ENCODE assay signal across 8 mouse cellular contexts in the genomic region with DNA sequence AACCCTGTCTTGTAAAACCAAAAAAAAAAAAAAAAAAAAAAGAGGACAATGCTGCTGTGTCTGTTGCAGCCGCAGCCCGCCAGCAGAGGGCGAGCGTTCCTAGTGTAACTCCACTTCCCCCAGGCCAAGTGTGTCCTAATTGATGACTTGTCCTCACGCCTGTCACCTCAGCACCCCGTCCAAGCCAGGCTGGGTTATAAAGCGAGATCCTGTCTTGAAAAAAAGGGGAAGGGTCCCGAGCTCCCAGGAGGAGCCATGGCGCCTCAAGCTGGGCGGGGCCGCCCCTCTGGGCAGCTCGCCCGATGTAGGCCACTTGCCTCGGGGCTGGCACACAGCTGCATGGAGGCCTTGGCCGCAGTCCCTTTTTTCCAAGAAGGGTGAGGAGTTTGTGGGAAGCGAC. TPM values are rescaled to one million over a fixed set of nuclear protein-coding genes. Genes with fewer than 3 reads are reported as not detected.
DNase-seq lines count a peak whose midpoint lies in the region; ATAC-seq and TF ChIP-seq lines count a peak whose summit lies in the region.

No protein-coding gene starts in this region.

- DNase-seq in CD8-positive naive resting alpha-beta T cell, adult 2 months (ENCODE audit: low read depth in 2 of 2, low spot score in 2 of 2), result peak; percentile 61 to 68
- DNase-seq in c-Kit-positive CD71-positive TER-119-positive erythroid progenitor cells, embryonic 14.5 days (ENCODE audit: low spot score), result peak; percentile 68
- DNase-seq in forebrain, embryonic 11.5 days (ENCODE audit: low spot score), result peak; percentile 90
- peak; percentile 91 for DNase-seq in kidney, postnatal 14 days
- peak; percentile 84 for DNase-seq in stomach, postnatal 0 days (ENCODE audit: low spot score)

- peak; percentile 57 for ATAC-seq in forebrain, embryonic 11.5 days (replicated peaks; ENCODE audit: low FRiP score)
- ATAC-seq in heart, embryonic 16.5 days (replicated peaks; ENCODE audit: extremely low read depth, insufficient read depth, low FRiP score), result peak; percentile 49
- peak; percentile 43; the same call in 1 of the 2 replicates for ATAC-seq in liver, embryonic 16.5 days (ENCODE audit: low read depth)
- peak; percentile 51 for ATAC-seq in neural tube, embryonic 13.5 days (ENCODE audit: low read depth)
- peak; percentile 75 for ATAC-seq in stomach, postnatal 0 days (ENCODE audit: low FRiP score, low TSS enrichment)

- no peak overlapping the region for H3K4me3 ChIP-seq in forebrain, embryonic 11.5 days (ENCODE audit: low read depth, low read length)
- H3K4me3 ChIP-seq in heart, embryonic 16.5 days (ENCODE audit: low read length), result no peak overlapping the region
- H3K4me3 ChIP-seq in liver, embryonic 16.5 days (ENCODE audit: low read depth, low read length), result no peak overlapping the region
- H3K4me3 ChIP-seq in neural tube, embryonic 13.5 days, result no peak overlapping the region
- no peak overlapping the region for H3K4me3 ChIP-seq in stomach, postnatal 0 days (ENCODE audit: low read depth, low read length)

- 31% methylated on average over 16 of the region's 16 CpGs for WGBS in forebrain, embryonic 11.5 days
- 17% methylated on average over 16 of the region's 16 CpGs for WGBS in heart, embryonic 16.5 days
- WGBS in liver, embryonic 16.5 days (ENCODE audit: insufficient replicate concordance), result 22% methylated on average over 16 of the region's 16 CpGs
- WGBS in neural tube, embryonic 13.5 days, result 20% methylated on average over 16 of the region's 16 CpGs
- 13% methylated on average over 16 of the region's 16 CpGs for WGBS in stomach, postnatal 0 days

- peaks cover 6% of the 10 kb centered on the region; the same call in 1 of the 2 replicates for H3K4me1 ChIP-seq in forebrain, embryonic 11.5 days (replicated peaks; ENCODE audit: control insufficient read depth, insufficient read depth, low read length)
- peaks cover 44% of the 10 kb centered on the region for H3K4me1 ChIP-seq in heart, embryonic 16.5 days (ENCODE audit: control insufficient read depth, insufficient read depth, low read length)
- no peaks in the 10 kb centered on the region for H3K4me1 ChIP-seq in liver, embryonic 16.5 days (ENCODE audit: control insufficient read depth, low read depth, low read length)
- peaks cover 32% of the 10 kb centered on the region for H3K4me1 ChIP-seq in neural tube, embryonic 13.5 days (replicated peaks)
- H3K4me1 ChIP-seq in stomach, postnatal 0 days (replicated peaks; ENCODE audit: control insufficient read depth, insufficient read depth), result no peaks in the 10 kb centered on the region; the same call in 1 of the 2 replicates

- H3K27me3 ChIP-seq in forebrain, embryonic 11.5 days (ENCODE audit: control insufficient read depth, insufficient read depth, low read length), result no peaks in the 10 kb centered on the region
- H3K27me3 ChIP-seq in heart, embryonic 16.5 days (ENCODE audit: control insufficient read depth, insufficient read depth, low read length), result no peaks in the 10 kb centered on the region
- H3K27me3 ChIP-seq in liver, embryonic 16.5 days (ENCODE audit: control insufficient read depth, insufficient read depth, low read depth, low read length), result no peaks in the 10 kb centered on the region
- no peaks in the 10 kb centered on the region for H3K27me3 ChIP-seq in neural tube, embryonic 13.5 days
- no peaks in the 10 kb centered on the region for H3K27me3 ChIP-seq in stomach, postnatal 0 days (ENCODE audit: control insufficient read depth, insufficient read depth, low read length)

- H3K36me3 ChIP-seq in forebrain, embryonic 11.5 days (ENCODE audit: control insufficient read depth, insufficient read depth, low read length), result peaks cover 2% of the 10 kb centered on the region; the same call in 1 of the 2 replicates
- peaks cover 8% of the 10 kb centered on the region; the same call in 1 of the 2 replicates for H3K36me3 ChIP-seq in heart, embryonic 16.5 days (ENCODE audit: control insufficient read depth, insufficient read depth)
- H3K36me3 ChIP-seq in liver, embryonic 16.5 days (ENCODE audit: control insufficient read depth, insufficient read depth), result peaks cover 5% of the 10 kb centered on the region; the same call in 1 of the 2 replicates
- H3K36me3 ChIP-seq in neural tube, embryonic 13.5 days, result peaks cover 40% of the 10 kb centered on the region
- H3K36me3 ChIP-seq in stomach, postnatal 0 days (ENCODE audit: control insufficient read depth, insufficient read depth, low read length), result peaks cover 6% of the 10 kb centered on the region; the same call in 1 of the 2 replicates

- no peak overlapping the region for H3K4me2 ChIP-seq in forebrain, embryonic 11.5 days (ENCODE audit: low read depth, low read length, severe bottlenecking)
- H3K4me2 ChIP-seq in heart, embryonic 16.5 days (ENCODE audit: low read depth, low read length), result peak overlapping the region; percentile 51
- no peak overlapping the region for H3K4me2 ChIP-seq in liver, embryonic 16.5 days (ENCODE audit: low read depth, low read length)
- 0 out of 2 replicates have a peak overlapping the region, but pooled peaks have one; percentile 20 for H3K4me2 ChIP-seq in neural tube, embryonic 13.5 days
- peak overlapping the region; percentile 38 for H3K4me2 ChIP-seq in stomach, postnatal 0 days (replicated peaks; ENCODE audit: low read depth)

- H3K27ac ChIP-seq in forebrain, embryonic 11.5 days (ENCODE audit: low read depth, low read length), result no peak overlapping the region
- peak overlapping the region; percentile 81 for H3K27ac ChIP-seq in heart, embryonic 16.5 days (ENCODE audit: low read length)
- no peak overlapping the region for H3K27ac ChIP-seq in liver, embryonic 16.5 days (ENCODE audit: low read length)
- no peak overlapping the region for H3K27ac ChIP-seq in neural tube, embryonic 13.5 days (replicated peaks)
- H3K27ac ChIP-seq in stomach, postnatal 0 days (replicated peaks), result peak overlapping the region; percentile 53

- TF ChIP-seq EP300 in stomach, postnatal 0 days (optimal IDR thresholded peaks at IDR 0.05), result no peak

- H3K9me3 ChIP-seq in forebrain, embryonic 11.5 days (ENCODE audit: control insufficient read depth, low read length), result no peaks in the 10 kb centered on the region
- H3K9me3 ChIP-seq in heart, embryonic 16.5 days (replicated peaks; ENCODE audit: control insufficient read depth, low read length), result no peaks in the 10 kb centered on the region
- H3K9me3 ChIP-seq in liver, embryonic 16.5 days (replicated peaks; ENCODE audit: control insufficient read depth, low read length), result no peaks in the 10 kb centered on the region
- H3K9me3 ChIP-seq in neural tube, embryonic 13.5 days, result no peaks in the 10 kb centered on the region
- H3K9me3 ChIP-seq in stomach, postnatal 0 days (ENCODE audit: control insufficient read depth, low read length), result no peaks in the 10 kb centered on the region

- TF ChIP-seq CTCF in stomach, postnatal 0 days (IDR thresholded peaks at IDR 0.05; ENCODE audit: low read depth), result peak; percentile 81

- no peak overlapping the region for H3K9ac ChIP-seq in forebrain, embryonic 11.5 days (ENCODE audit: low read length)
- H3K9ac ChIP-seq in heart, embryonic 16.5 days (ENCODE audit: low read length), result 0 out of 2 replicates have a peak overlapping the region, but pooled peaks have one; percentile 47
- H3K9ac ChIP-seq in liver, embryonic 16.5 days (ENCODE audit: low read depth, low read length), result no peak overlapping the region
- H3K9ac ChIP-seq in neural tube, embryonic 13.5 days, result no peak overlapping the region
- no peak overlapping the region for H3K9ac ChIP-seq in stomach, postnatal 0 days (ENCODE audit: low read length)

RNA-seq across cellular contexts. Expression of a gene that starts 7.1 kb away (rescaled TPM):
- 7.9 and 10.8 TPM in 2 replicates for polyA plus RNA-seq in forebrain, embryonic 11.5 days (2014; fragmentation: Nextera tagmentation; extraction: Ambion mirVana)
- polyA plus RNA-seq in heart, embryonic 16.5 days (2015; fragmentation: Nextera tagmentation; extraction: Ambion mirVana), result 12.3 and 12.5 TPM in 2 replicates
- 5.3 and 5.4 TPM in 2 replicates for polyA plus RNA-seq in liver, embryonic 16.5 days (2015; fragmentation: Nextera tagmentation; extraction: Ambion mirVana)
- 12.0 and 15.5 TPM in 2 replicates for polyA plus RNA-seq in neural tube, embryonic 13.5 days (2015; fragmentation: Nextera tagmentation; extraction: Ambion mirVana)
- polyA plus RNA-seq in stomach, postnatal 0 days (2015; fragmentation: Nextera tagmentation; extraction: Ambion mirVana), result 7.2 and 8.2 TPM in 2 replicates

RNA-seq across cellular contexts. Expression of a gene that starts 9.3 kb away (rescaled TPM):
- 5.7 and 9.3 TPM in 2 replicates for polyA plus RNA-seq in forebrain, embryonic 11.5 days (2014; fragmentation: Nextera tagmentation; extraction: Ambion mirVana)
- 0.37 and 0.76 TPM in 2 replicates for polyA plus RNA-seq in heart, embryonic 16.5 days (2015; fragmentation: Nextera tagmentation; extraction: Ambion mirVana)
- 0.07 and 0.14 TPM in 2 replicates for polyA plus RNA-seq in liver, embryonic 16.5 days (2015; fragmentation: Nextera tagmentation; extraction: Ambion mirVana)
- polyA plus RNA-seq in neural tube, embryonic 13.5 days (2015; fragmentation: Nextera tagmentation; extraction: Ambion mirVana), result 6.1 and 7.8 TPM in 2 replicates
- polyA plus RNA-seq in stomach, postnatal 0 days (2015; fragmentation: Nextera tagmentation; extraction: Ambion mirVana), result 0.68 and 1.1 TPM in 2 replicates

RNA-seq across cellular contexts. Expression of a gene that starts 16.5 kb away (rescaled TPM):
- polyA plus RNA-seq in forebrain, embryonic 11.5 days (2014; fragmentation: Nextera tagmentation; extraction: Ambion mirVana), result 42.5 and 43.4 TPM in 2 replicates
- 86.4 and 106 TPM in 2 replicates for polyA plus RNA-seq in heart, embryonic 16.5 days (2015; fragmentation: Nextera tagmentation; extraction: Ambion mirVana)
- 18.2 and 20.3 TPM in 2 replicates for polyA plus RNA-seq in liver, embryonic 16.5 days (2015; fragmentation: Nextera tagmentation; extraction: Ambion mirVana)
- polyA plus RNA-seq in neural tube, embryonic 13.5 days (2015; fragmentation: Nextera tagmentation; extraction: Ambion mirVana), result 20.8 and 22.2 TPM in 2 replicates
- 56.3 and 60.9 TPM in 2 replicates for polyA plus RNA-seq in stomach, postnatal 0 days (2015; fragmentation: Nextera tagmentation; extraction: Ambion mirVana)

RNA-seq across cellular contexts. Expression of a gene that starts 26.0 kb away (rescaled TPM):
- 133 and 146 TPM in 2 replicates for polyA plus RNA-seq in forebrain, embryonic 11.5 days (2014; fragmentation: Nextera tagmentation; extraction: Ambion mirVana)
- 78.2 and 83.7 TPM in 2 replicates for polyA plus RNA-seq in heart, embryonic 16.5 days (2015; fragmentation: Nextera tagmentation; extraction: Ambion mirVana)
- 32.1 and 32.8 TPM in 2 replicates for polyA plus RNA-seq in liver, embryonic 16.5 days (2015; fragmentation: Nextera tagmentation; extraction: Ambion mirVana)
- polyA plus RNA-seq in neural tube, embryonic 13.5 days (2015; fragmentation: Nextera tagmentation; extraction: Ambion mirVana), result 217 and 231 TPM in 2 replicates
- polyA plus RNA-seq in stomach, postnatal 0 days (2015; fragmentation: Nextera tagmentation; extraction: Ambion mirVana), result 72.5 and 74.5 TPM in 2 replicates

RNA-seq across cellular contexts. Expression of a gene that starts 30.3 kb away (rescaled TPM):
- polyA plus RNA-seq in forebrain, embryonic 11.5 days (2014; fragmentation: Nextera tagmentation; extraction: Ambion mirVana), result 186 TPM in 2 replicates
- polyA plus RNA-seq in heart, embryonic 16.5 days (2015; fragmentation: Nextera tagmentation; extraction: Ambion mirVana), result 175 and 192 TPM in 2 replicates
- 87.3 and 88.6 TPM in 2 replicates for polyA plus RNA-seq in liver, embryonic 16.5 days (2015; fragmentation: Nextera tagmentation; extraction: Ambion mirVana)
- polyA plus RNA-seq in neural tube, embryonic 13.5 days (2015; fragmentation: Nextera tagmentation; extraction: Ambion mirVana), result 208 and 237 TPM in 2 replicates
- 127 and 137 TPM in 2 replicates for polyA plus RNA-seq in stomach, postnatal 0 days (2015; fragmentation: Nextera tagmentation; extraction: Ambion mirVana)

Comparison
In these comparisons a context has a peak if more than half of its experiments do, and no peak if none do; other contexts are left out.
1. H3K27ac ChIP-seq: peak in heart, embryonic 16.5 days (single experiment) and stomach, postnatal 0 days (single experiment); none in forebrain, embryonic 11.5 days (single experiment), liver, embryonic 16.5 days (single experiment) and neural tube, embryonic 13.5 days (single experiment).
2. H3K4me2 ChIP-seq: peak in heart, embryonic 16.5 days (single experiment), neural tube, embryonic 13.5 days (single experiment) and stomach, postnatal 0 days (single experiment); none in forebrain, embryonic 11.5 days (single experiment) and liver, embryonic 16.5 days (single experiment).
3. Peak in every context shown above with its lines, with median percentiles within 50 percentile points of each other: DNase-seq and ATAC-seq.